Mouse (Mus musculus) kidney, adult 2 months (tissue): Measurements from ENCODE around the gene Zfp217.

Source experiments
- CTCF ChIP-seq: fragments of 200-500 bp; conservative IDR thresholded peaks from 2 replicates; pipeline ENCODE4 v1.5.1; 2011; ENCODE audit warnings: low read depth, mild to moderate bottlenecking, control low read depth, low read length, moderate library complexity, mixed read lengths; ENCODE audit not compliant: insufficient read depth, insufficient read length
- POLR2A ChIP-seq: fragments of 200-500 bp; IDR thresholded peaks from one replicate; pipeline ENCODE4 v1.6.1; 2011; ENCODE audit warnings: low read depth, low read length, control low read depth

DNA sequence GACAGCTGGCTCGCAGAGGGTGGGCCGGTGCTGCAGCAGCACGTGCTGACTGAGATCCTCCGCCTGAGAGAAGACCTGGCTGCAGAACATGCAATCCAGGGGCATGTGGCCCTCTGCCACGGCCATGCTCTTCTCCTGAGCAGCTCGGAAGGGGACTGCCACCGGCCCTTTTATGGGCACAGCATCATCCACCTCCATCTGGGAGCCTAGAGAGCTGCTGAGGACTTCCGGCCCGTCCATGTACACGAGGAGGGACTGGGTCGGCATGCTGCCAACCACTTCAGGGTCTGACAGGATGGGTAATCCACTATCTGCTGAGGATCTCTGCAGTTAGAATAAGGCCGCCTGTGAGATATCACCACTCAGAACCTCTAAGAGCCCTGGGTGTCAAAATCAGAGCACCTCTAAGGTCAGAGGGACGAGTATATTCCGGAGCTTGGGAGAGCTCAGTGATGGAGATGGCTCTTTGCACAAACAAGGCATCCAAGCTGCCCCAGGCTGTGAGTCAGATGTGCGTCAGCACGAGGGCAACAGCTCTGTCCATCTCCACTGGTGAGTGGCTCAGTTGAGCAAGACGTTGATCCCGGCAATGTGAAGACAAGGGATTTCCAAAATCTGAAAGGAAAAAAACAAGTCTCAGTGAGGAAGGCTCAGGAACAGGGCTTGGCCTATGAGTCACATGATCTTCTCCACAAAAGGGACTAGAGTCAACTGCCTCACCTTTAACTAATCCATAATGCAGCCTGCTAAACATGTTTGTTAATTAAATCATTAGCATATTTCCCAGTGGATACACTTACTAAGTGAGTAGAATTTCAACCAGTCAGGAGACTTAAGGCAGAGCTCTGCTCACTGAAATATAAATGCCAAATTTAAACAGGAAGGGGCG lies 27.5 kb downstream of the Zfp217 start:
- TF ChIP-seq CTCF (no peak), POLR2A (no peak)
